1 mouse cellular context compared by ENCODE assay signal in the genomic region with DNA sequence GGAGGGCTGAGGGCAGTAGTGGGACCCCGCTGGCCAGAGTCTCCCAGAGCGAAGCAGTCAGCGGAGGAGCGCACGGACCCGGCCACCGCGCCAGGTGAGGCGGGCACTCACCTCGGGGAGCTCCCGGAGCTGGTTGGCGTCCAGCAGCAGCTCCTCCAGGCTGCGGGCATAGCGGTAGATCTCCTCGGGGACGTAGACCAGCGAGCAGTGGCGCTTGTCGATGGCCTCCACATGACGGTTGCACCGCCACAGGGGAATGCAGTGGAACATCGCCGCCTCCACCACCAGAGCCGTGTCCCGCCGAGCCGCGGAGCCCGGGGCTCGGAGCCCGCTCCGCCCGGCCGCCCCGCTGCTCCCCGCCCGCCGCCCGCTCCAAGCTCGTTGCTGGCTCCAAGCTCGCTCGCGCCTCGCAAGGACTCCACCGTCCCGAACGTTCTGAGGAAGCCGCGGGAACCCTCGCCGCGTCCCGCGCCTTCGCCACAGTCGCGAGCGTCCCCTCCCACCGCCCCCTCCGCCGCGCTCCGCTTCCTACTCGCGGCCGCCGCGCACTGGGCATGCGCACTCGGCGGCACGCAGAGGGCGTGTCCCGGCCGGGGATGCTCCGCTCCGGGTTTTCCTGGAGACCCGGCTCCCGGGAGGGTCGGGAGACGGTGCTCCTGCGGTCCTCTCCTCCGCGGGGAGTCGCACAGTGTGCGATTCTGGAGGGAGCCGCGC.
TF ChIP-seq lines count a peak whose summit lies in the region.

A gene (minus strand): TSS at position 517 of the 714 bp plus-strand sequence.

TF ChIP-seq in CH12.LX, 34 proteins besides CTCF, POLR2A, EP300 and RAD21 (continued from another document):
- TF ChIP-seq ZMIZ1 (IDR thresholded peaks at IDR 0.05; ENCODE audit: low read depth, low read length): peak; percentile 60; the same call in 1 of the 2 replicates
- peak; percentile 73; the same call in 1 of the 2 replicates for TF ChIP-seq TCF12 (IDR thresholded peaks at IDR 0.05; ENCODE audit: low read depth, low read length)
- no peak for TF ChIP-seq USF1 (IDR thresholded peaks at IDR 0.05; ENCODE audit: low read depth, low read length)
- TF ChIP-seq RCOR1 (conservative IDR thresholded peaks at IDR 0.05; ENCODE audit: low read depth, low read length): no peak
- TF ChIP-seq JUN (IDR thresholded peaks at IDR 0.05; ENCODE audit: insufficient read depth, low read depth, low read length): no peak
- 0 out of 2 replicates have a peak, but pooled peaks have one; percentile 52 for TF ChIP-seq KAT2A (IDR thresholded peaks at IDR 0.05; ENCODE audit: insufficient replicate concordance, low read length)
- no peak for TF ChIP-seq ZC3H11A (IDR thresholded peaks at IDR 0.05; ENCODE audit: low read depth, low read length)
- TF ChIP-seq CHD2 (IDR thresholded peaks at IDR 0.05; ENCODE audit: low read length): peak; percentile 56; the same call in 1 of the 2 replicates
- TF ChIP-seq HCFC1 (IDR thresholded peaks at IDR 0.05; ENCODE audit: low read depth, low read length): peak; percentile 69
- TF ChIP-seq JUND (conservative IDR thresholded peaks at IDR 0.05; ENCODE audit: low read depth, low read length): no peak
- no peak for TF ChIP-seq E2F4 (IDR thresholded peaks at IDR 0.05; ENCODE audit: insufficient replicate concordance, low read depth, low read length)
- no peak for TF ChIP-seq ZNF384 (IDR thresholded peaks at IDR 0.05; ENCODE audit: low read depth, low read length)
- 0 out of 2 replicates have a peak, but pooled peaks have one; percentile 5 for TF ChIP-seq MAX (IDR thresholded peaks at IDR 0.05; ENCODE audit: low read length)
- TF ChIP-seq SMC3 (IDR thresholded peaks at IDR 0.05; ENCODE audit: low read depth, low read length): no peak
- TF ChIP-seq ZKSCAN1 (IDR thresholded peaks at IDR 0.05; ENCODE audit: borderline replicate concordance, low read depth, low read length): no peak
- TF ChIP-seq BHLHE40 (IDR thresholded peaks at IDR 0.05; ENCODE audit: low read depth, low read length): peak; percentile 57
- TF ChIP-seq POLR2AphosphoS2 (IDR thresholded peaks at IDR 0.05; ENCODE audit: low read depth, low read length): 0 out of 2 replicates have a peak, but pooled peaks have one; percentile 64
- no peak for TF ChIP-seq MAFK (IDR thresholded peaks at IDR 0.05; ENCODE audit: insufficient replicate concordance, low read length)
- TF ChIP-seq MYC (IDR thresholded peaks at IDR 0.05; ENCODE audit: low read depth, low read length): no peak
- TF ChIP-seq ETS1 (conservative IDR thresholded peaks at IDR 0.05; ENCODE audit: low read depth, low read length): peak; percentile 15; the same call in 1 of the 2 replicates
- TF ChIP-seq NRF1 (IDR thresholded peaks at IDR 0.05; ENCODE audit: low read depth, low read length): peak; percentile 87
- TF ChIP-seq MEF2A (IDR thresholded peaks at IDR 0.05; ENCODE audit: borderline replicate concordance, low read depth, low read length): 0 out of 2 replicates have a peak, but pooled peaks have one; percentile 47
- TF ChIP-seq MXI1 (IDR thresholded peaks at IDR 0.05; ENCODE audit: low read depth, low read length): peak; percentile 79
